Comparison of ENCODE assay signal across 9 mouse cellular contexts in genomic region chr9:65546413-65546695, GRCm38 (mm10). TPM values are rescaled to one million over a fixed set of nuclear protein-coding genes. Genes with fewer than 3 reads are reported as not detected.
DNase-seq lines count a peak whose midpoint lies in the region; ATAC-seq and TF ChIP-seq lines count a peak whose summit lies in the region.
"Had no signal": no experiment of that assay in that cellular context is flagged by ENCODE, and none has a peak within 500 bp of the region (broad histone marks: within the 10 kb centered on the region; RNA-seq: fewer than 3 reads in every experiment).

No protein-coding gene starts in this region.

- H3K4me1 ChIP-seq in embryonic facial prominence, embryonic 15.5 days = peaks cover 58% of the 10 kb centered on the region

- H3K36me3 ChIP-seq in embryonic facial prominence, embryonic 15.5 days = no peaks in the 10 kb centered on the region

- peak overlapping the region; percentile 32; the same call in 1 of the 2 replicates for H3K27ac ChIP-seq in left cerebral cortex, adult 2 months
- H3K27ac ChIP-seq in embryonic facial prominence, embryonic 15.5 days (replicated peaks) = peak overlapping the region; percentile 44

- no peaks in the 10 kb centered on the region for H3K9me3 ChIP-seq in embryonic facial prominence, embryonic 15.5 days (replicated peaks)

- WGBS in embryonic facial prominence, embryonic 15.5 days = 55% methylated on average over 4 of the region's 4 CpGs

- DNase-seq in left cerebral cortex, adult 2 months (ENCODE audit: extremely low spot score in 1 of 2, low spot score in 2 of 2) = no peak
- DNase-seq in left cerebral cortex, postnatal 10 days (ENCODE audit: extremely low spot score in 1 of 2, low spot score in 2 of 2) = no peak
- peak; percentile 88 for DNase-seq in adrenal gland, adult 8-10 months
- DNase-seq in right cerebral cortex, adult 2 months (ENCODE audit: low spot score in 2 of 2) = no peak
- DNase-seq in cerebellum, postnatal 4 days (ENCODE audit: low spot score in 2 of 2) = no peak
- DNase-seq: cerebellum, postnatal 36 days had no signal

- intact Hi-C loops in left cerebral cortex, adult 2 months (cut with DNase I) = no loop called here
- intact Hi-C loops in left cerebral cortex, postnatal 10 days (cut with DNase I) = no loop called here

- H3K9ac ChIP-seq in embryonic facial prominence, embryonic 15.5 days = no peak overlapping the region

- ATAC-seq in embryonic facial prominence, embryonic 15.5 days (ENCODE audit: insufficient number of reproducible peaks, low FRiP score, low TSS enrichment, low read depth) = no peak
- 0 out of 2 replicates have a peak, but pooled peaks have one; percentile 21 for ATAC-seq in megakaryocyte progenitor cell, adult 5-6 weeks (replicated peaks; ENCODE audit: poor library complexity)

- H3K4me3 ChIP-seq in left cerebral cortex, adult 2 months = no peak overlapping the region
- no peak overlapping the region for H3K4me3 ChIP-seq in embryonic facial prominence, embryonic 15.5 days (replicated peaks)

- H3K4me2 ChIP-seq in embryonic facial prominence, embryonic 15.5 days (replicated peaks) = no peak overlapping the region

- no peaks in the 10 kb centered on the region for H3K27me3 ChIP-seq in embryonic facial prominence, embryonic 15.5 days

- TF ChIP-seq CTCF in left cerebral cortex, adult 2 months (IDR thresholded peaks at IDR 0.05) = no peak

RNA-seq across cellular contexts. Expression of gene Ankdd1a, which starts 26.4 kb away (rescaled TPM):
- total RNA-seq in left cerebral cortex, adult 2 months (2021) = 1 to 10 TPM; 2.7 to 3.5 TPM
- 1 to 10 TPM; 2.7 to 3.4 TPM for total RNA-seq in left cerebral cortex, postnatal 10 days (2021)
- total RNA-seq in adrenal gland, adult 8-10 months (2022) = 1 to 10 TPM; 3.5 to 6.0 (median 5.6) TPM
- 0.32 and 0.51 TPM in 2 replicates for polyA plus RNA-seq in embryonic facial prominence, embryonic 15.5 days (2015; fragmentation: Nextera tagmentation; extraction: Ambion mirVana)
- not detected in 2 replicates for total RNA-seq in megakaryocyte progenitor cell, adult 5-6 weeks (2015)
- total RNA-seq in megakaryocyte progenitor cell, adult 5-6 weeks (2017) = not detected in 2 replicates
- polyA plus RNA-seq: limb, embryonic 11.5 days had no signal

RNA-seq across cellular contexts. Expression of gene Plekho2, which starts 33.5 kb away (rescaled TPM):
- total RNA-seq in left cerebral cortex, adult 2 months (2021) = 10 to 100 TPM; 13.3 to 15.1 TPM
- total RNA-seq in left cerebral cortex, postnatal 10 days (2021) = 1 to 10 TPM; 4.9 to 9.5 TPM
- 10 to 100 TPM; 52.6 to 84.0 (median 64.7) TPM for total RNA-seq in adrenal gland, adult 8-10 months (2022)
- polyA plus RNA-seq in embryonic facial prominence, embryonic 15.5 days (2015; fragmentation: Nextera tagmentation; extraction: Ambion mirVana) = 15.0 and 16.0 TPM in 2 replicates
- total RNA-seq in megakaryocyte progenitor cell, adult 5-6 weeks (2015) = 17.9 and 19.0 TPM in 2 replicates
- 12.8 and 15.3 TPM in 2 replicates for total RNA-seq in megakaryocyte progenitor cell, adult 5-6 weeks (2017)

RNA-seq across cellular contexts. Expression of gene Pif1, which starts 40.6 kb away (rescaled TPM):
- under 1 TPM; 0.20 to 0.28 TPM for total RNA-seq in left cerebral cortex, adult 2 months (2021)
- 1 to 10 TPM in 1 of 2 experiments, under 1 TPM in 1; 0.79 to 1.1 TPM for total RNA-seq in left cerebral cortex, postnatal 10 days (2021)
- under 1 TPM in 3 of 4 experiments, not detected in 1; 0.06 to 0.49 (median 0.22) TPM for total RNA-seq in adrenal gland, adult 8-10 months (2022)
- 10.8 and 11.5 TPM in 2 replicates for polyA plus RNA-seq in embryonic facial prominence, embryonic 15.5 days (2015; fragmentation: Nextera tagmentation; extraction: Ambion mirVana)
- 8.1 and 8.4 TPM in 2 replicates for total RNA-seq in megakaryocyte progenitor cell, adult 5-6 weeks (2015)
- 12.0 and 14.5 TPM in 2 replicates for total RNA-seq in megakaryocyte progenitor cell, adult 5-6 weeks (2017)

Comparison
In these comparisons a context has a peak if more than half of its experiments do, and no peak if none do; other contexts are left out.
1. RNA of gene Pif1, which starts 40.6 kb away (total RNA-seq): 8.1 to 14.5 TPM in megakaryocyte progenitor cell, adult 5-6 weeks; 0.79 to 1.1 TPM in left cerebral cortex, postnatal 10 days, 0.20 to 0.28 TPM in left cerebral cortex, adult 2 months and 0.06 to 0.49 TPM in adrenal gland, adult 8-10 months; every median in the first group is over 4 times any median in the second.